Mouse (Mus musculus): ENCODE measurements around the gene Vezt. TPM values are rescaled to one million over a fixed set of nuclear protein-coding genes. Genes with fewer than 3 reads are reported as not detected.

Vezt gene
- polyA plus RNA-seq, 1 experiment from 2014 or later = 12.9 TPM

DNA sequence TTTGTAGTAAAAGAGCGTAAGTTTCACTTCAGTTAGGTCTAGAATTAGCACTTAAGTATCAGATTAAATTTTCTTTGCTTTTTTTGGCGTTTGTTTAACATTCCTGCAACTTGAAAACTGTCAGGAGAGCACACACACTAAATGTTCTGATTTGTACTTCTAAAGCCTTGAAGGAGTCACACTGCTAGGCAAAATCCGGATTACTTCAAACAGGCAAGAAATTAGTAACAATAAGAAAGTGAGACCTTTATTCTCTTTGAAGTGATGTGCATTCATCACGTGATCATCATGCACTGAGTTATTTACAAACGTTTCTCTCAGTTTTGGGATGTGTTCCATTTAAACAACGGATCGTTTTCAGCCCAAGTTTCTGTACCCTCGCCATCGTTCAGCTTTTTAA lies 1.6 kb upstream of the Vezt start:
- Histone ChIP-seq H3K9me3 (replicated peaks) (no peaks in the 10 kb centered on the region), H3K36me3 (replicated peaks) (no peaks in the 10 kb centered on the region), H3K4me2 (peak overlapping the region; percentile 69), H3K9ac (peak overlapping the region; percentile 81; the same call in 1 of the 2 replicates), H3K4me1 (replicated peaks) (peaks cover 35% of the 10 kb centered on the region), H3K27me3 (no peaks in the 10 kb centered on the region), H3K4me3 (replicated peaks) (peak overlapping the region; percentile 72), H3K27ac (replicated peaks) (no peak overlapping the region)
- ATAC-seq (ENCODE audit: insufficient read depth) = no peak
- WGBS (ENCODE audit: insufficient replicate concordance) = 41% methylated on average over 9 of the region's 9 CpGs

DNA sequence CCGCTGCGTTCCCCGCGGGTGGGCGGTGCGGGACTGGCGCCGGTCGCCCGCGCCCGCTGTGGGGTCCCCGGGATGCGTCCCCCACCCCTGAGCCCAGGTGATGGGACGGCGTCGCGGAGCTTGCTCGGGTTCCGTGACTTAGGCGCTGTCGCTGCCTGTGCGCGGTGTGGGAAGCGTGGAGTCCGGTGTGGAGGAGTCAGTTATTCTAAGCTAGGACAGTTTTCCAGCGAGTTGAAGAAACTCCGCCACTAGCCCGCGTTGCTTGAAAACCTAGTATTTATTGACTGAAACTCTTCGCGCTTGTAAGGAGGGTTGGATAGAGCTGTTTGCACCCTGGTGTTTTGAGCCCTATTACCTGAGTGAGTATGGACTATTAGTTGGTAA lies 750 bp upstream of the Vezt start:
- peak overlapping the region; percentile 69 for H3K4me2 ChIP-seq
- H3K4me1 ChIP-seq (replicated peaks) = peaks cover 35% of the 10 kb centered on the region
- WGBS (ENCODE audit: insufficient replicate concordance) = under 1% methylated on average over 32 of the region's 32 CpGs
- no peaks in the 10 kb centered on the region for H3K36me3 ChIP-seq (replicated peaks)
- H3K27me3 ChIP-seq = no peaks in the 10 kb centered on the region
- H3K27ac ChIP-seq (replicated peaks) = peak overlapping the region; percentile 84
- peak; percentile 9 for ATAC-seq (ENCODE audit: insufficient read depth)
- peak overlapping the region; percentile 81 for H3K9ac ChIP-seq
- H3K9me3 ChIP-seq (replicated peaks) = no peaks in the 10 kb centered on the region
- peak overlapping the region; percentile 72 for H3K4me3 ChIP-seq (replicated peaks)

DNA sequence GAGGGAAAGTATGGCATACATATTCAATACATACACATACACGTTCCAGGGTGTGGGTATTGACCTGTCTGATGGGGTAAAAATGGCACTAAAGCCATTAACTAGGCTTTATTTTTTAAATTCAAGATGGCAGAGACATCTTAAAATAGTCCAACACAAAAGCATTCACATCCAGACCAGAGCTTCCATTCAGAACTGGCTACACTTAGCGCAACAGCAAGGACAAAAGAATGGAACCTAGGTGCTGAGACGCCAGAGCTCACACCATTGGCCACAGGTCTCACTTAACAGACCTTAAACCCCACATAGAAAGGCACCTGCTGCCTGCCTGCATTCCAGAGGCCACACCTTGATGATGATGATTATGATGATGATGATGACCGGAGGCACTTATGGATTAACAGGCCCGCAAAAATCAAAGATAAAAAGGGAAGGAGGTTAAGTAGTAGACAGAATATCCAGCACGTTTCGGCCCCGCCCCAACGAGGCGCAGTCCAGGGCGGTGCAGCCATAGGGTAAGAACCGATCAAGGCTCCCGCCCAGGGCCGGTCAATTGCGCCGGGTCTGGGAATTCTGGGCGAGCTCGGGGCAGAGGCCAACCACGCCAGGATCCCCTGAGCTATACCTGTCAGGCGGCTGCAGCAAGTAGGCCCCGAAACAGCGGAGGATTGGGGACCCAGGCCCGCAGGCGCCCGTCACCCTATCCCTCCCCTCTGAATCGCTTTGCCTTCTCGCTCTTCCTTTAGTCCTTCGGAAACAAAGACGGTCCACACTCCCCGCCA lies 550 bp downstream of the Vezt start:
- peak overlapping the region; percentile 87 for H3K4me2 ChIP-seq
- peak overlapping the region; percentile 87 for H3K9ac ChIP-seq
- peak overlapping the region; percentile 72 for H3K4me3 ChIP-seq (replicated peaks)
- peaks cover under 1% of the 10 kb centered on the region; the same call in 1 of the 2 replicates for H3K36me3 ChIP-seq (replicated peaks)
- peaks cover 32% of the 10 kb centered on the region for H3K4me1 ChIP-seq (replicated peaks)
- H3K9me3 ChIP-seq (replicated peaks) = no peaks in the 10 kb centered on the region
- ATAC-seq (ENCODE audit: insufficient read depth) = peak; percentile 83
- no peaks in the 10 kb centered on the region for H3K27me3 ChIP-seq
- WGBS (ENCODE audit: insufficient replicate concordance) = 1% methylated on average over 30 of the region's 30 CpGs
- H3K27ac ChIP-seq (replicated peaks) = peak overlapping the region; percentile 84

DNA sequence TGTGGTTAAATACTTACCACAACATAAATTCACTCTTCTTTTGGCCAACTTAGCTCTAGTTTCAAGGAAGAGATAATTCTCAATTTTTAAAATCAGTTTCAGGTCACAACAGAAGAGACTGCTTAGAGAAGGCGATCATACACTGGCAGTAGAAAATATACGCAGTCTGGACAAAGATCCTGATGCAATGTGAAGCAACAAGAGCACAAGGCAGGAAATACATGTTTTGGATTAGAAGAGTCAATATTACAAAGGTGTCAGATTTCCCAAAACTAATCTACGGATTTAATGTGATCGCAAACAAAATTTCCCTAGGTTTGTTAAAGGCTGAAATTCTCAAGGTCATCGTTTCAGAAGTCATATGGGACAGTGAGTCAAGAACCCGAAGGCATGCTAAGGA lies 4.5 kb downstream of the Vezt start:
- no peaks in the 10 kb centered on the region for H3K9me3 ChIP-seq (replicated peaks)
- H3K4me2 ChIP-seq = no peak overlapping the region
- H3K4me1 ChIP-seq (replicated peaks) = peaks cover 16% of the 10 kb centered on the region
- H3K36me3 ChIP-seq (replicated peaks) = peaks cover 9% of the 10 kb centered on the region; the same call in 1 of the 2 replicates
- no peak overlapping the region for H3K27ac ChIP-seq (replicated peaks)
- no peaks in the 10 kb centered on the region for H3K27me3 ChIP-seq
- H3K9ac ChIP-seq = no peak overlapping the region
- WGBS (ENCODE audit: insufficient replicate concordance) = 87% methylated on average over 6 of the region's 6 CpGs
- H3K4me3 ChIP-seq (replicated peaks) = no peak overlapping the region
- no peak for ATAC-seq (ENCODE audit: insufficient read depth)

DNA sequence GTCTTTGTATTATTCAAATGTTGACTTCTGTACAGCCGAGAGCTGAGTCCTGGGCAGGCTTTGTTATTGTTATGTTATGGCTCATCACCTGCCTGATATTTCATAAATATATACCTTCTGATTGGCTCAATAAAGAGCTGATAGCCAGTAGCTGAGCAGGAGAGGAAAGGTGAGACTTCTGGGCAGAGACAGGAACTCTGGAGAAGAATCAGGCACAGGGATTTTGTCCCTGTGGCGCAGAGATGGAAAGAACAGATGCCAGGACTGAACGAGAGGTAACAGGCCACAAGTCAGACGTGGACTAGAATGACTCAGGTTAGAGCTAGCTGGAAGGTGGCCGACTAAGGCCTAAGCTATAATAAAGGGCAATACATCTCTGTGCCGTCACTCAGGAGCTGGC lies 7.1 kb downstream of the Vezt start:
- ATAC-seq (ENCODE audit: insufficient read depth) = no peak
- H3K27me3 ChIP-seq = no peaks in the 10 kb centered on the region
- no peak overlapping the region for H3K9ac ChIP-seq
- H3K4me1 ChIP-seq (replicated peaks) = no peaks in the 10 kb centered on the region; the same call in 1 of the 2 replicates
- H3K36me3 ChIP-seq (replicated peaks) = peaks cover 9% of the 10 kb centered on the region; the same call in 1 of the 2 replicates
- no peak overlapping the region for H3K4me2 ChIP-seq
- no peak overlapping the region for H3K27ac ChIP-seq (replicated peaks)
- WGBS (ENCODE audit: insufficient replicate concordance) = 70% methylated on average over 6 of the region's 6 CpGs
- no peak overlapping the region for H3K4me3 ChIP-seq (replicated peaks)
- H3K9me3 ChIP-seq (replicated peaks) = no peaks in the 10 kb centered on the region

DNA sequence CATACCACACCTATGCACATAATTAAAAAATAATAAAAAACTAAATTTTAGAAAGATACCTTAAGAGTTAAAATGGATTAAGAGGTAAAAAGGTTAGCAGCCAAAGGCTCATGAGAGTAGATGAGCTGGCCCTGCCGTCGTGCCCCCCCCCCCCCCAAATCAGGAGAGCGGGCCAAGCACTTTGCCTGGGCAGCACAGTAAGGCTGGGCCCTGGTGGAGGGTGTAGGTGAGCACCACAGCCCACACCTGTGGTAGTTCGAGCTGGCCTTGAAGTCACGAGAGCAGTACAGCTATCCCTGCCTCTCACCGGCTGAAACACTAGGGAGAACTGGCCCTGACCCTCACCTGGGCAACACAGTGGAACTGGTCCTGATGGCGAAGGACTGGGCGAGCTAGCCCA lies 10.5 kb downstream of the Vezt start:
- Histone ChIP-seq H3K9ac (no peak overlapping the region), H3K4me3 (replicated peaks) (no peak overlapping the region), H3K4me2 (no peak overlapping the region), H3K4me1 (replicated peaks) (peaks cover 14% of the 10 kb centered on the region), H3K9me3 (replicated peaks) (no peaks in the 10 kb centered on the region), H3K27ac (replicated peaks) (no peak overlapping the region), H3K36me3 (replicated peaks) (peaks cover 8% of the 10 kb centered on the region; the same call in 1 of the 2 replicates), H3K27me3 (no peaks in the 10 kb centered on the region)
- 81% methylated on average over 8 of the region's 8 CpGs for WGBS (ENCODE audit: insufficient replicate concordance)
- ATAC-seq (ENCODE audit: insufficient read depth) = no peak

DNA sequence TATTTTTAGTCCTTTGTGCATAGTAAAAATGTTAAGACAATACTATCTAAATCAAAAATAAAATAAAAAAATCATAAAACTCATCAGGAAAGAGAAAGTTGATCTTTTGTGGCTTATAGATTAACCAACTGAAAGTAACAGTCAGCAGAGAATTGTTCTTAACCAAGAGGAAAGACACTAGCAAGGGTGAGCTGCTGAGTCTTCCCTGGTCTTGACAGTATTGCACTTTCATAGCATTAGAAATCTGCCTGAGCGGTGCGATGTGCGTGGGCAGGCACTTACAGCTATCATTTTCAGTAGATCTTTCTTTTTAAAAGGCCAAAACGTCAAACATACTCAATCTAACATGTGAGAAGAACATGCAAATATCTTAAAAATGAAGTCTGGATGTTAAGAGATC lies 14.6 kb downstream of the Vezt start:
- Histone ChIP-seq H3K4me3 (replicated peaks) (no peak overlapping the region; the same call in 1 of the 2 replicates), H3K36me3 (replicated peaks) (no peaks in the 10 kb centered on the region; the same call in 1 of the 2 replicates), H3K9ac (no peak overlapping the region), H3K27me3 (no peaks in the 10 kb centered on the region), H3K4me1 (replicated peaks) (peaks cover 25% of the 10 kb centered on the region), H3K4me2 (peak overlapping the region; percentile 42), H3K27ac (replicated peaks) (peak overlapping the region; percentile 78), H3K9me3 (replicated peaks) (no peaks in the 10 kb centered on the region)
- WGBS (ENCODE audit: insufficient replicate concordance) = 83% methylated on average over 4 of the region's 4 CpGs
- ATAC-seq (ENCODE audit: insufficient read depth) = no peak

DNA sequence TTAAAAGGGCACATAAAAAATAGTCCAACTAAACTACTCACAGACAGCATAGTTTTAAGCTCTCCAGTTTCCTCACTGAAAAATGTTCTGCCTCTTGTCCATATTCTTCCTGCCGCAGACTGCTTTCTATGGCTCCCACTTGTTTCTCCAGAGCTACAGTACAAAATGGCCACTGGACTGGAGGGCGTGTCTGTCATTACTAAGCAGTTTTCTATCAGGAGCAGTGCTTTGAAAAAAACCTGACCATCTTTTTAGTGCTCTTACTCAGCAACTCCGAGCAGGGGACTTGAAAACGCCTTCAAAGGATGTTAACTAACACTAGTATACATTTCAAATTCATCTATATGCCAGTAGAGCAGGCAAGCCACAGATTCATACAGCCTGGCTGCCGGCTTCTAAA lies 15.0 kb downstream of the Vezt start:
- Histone ChIP-seq H3K9ac (no peak overlapping the region), H3K4me3 (replicated peaks) (peak overlapping the region; percentile 32), H3K9me3 (replicated peaks) (no peaks in the 10 kb centered on the region), H3K4me2 (peak overlapping the region; percentile 42), H3K36me3 (replicated peaks) (no peaks in the 10 kb centered on the region; the same call in 1 of the 2 replicates), H3K4me1 (replicated peaks) (peaks cover 25% of the 10 kb centered on the region), H3K27me3 (no peaks in the 10 kb centered on the region), H3K27ac (replicated peaks) (peak overlapping the region; percentile 78)
- 47% methylated on average over 5 of the region's 5 CpGs for WGBS (ENCODE audit: insufficient replicate concordance)
- peak; percentile 81 for ATAC-seq (ENCODE audit: insufficient read depth)

DNA sequence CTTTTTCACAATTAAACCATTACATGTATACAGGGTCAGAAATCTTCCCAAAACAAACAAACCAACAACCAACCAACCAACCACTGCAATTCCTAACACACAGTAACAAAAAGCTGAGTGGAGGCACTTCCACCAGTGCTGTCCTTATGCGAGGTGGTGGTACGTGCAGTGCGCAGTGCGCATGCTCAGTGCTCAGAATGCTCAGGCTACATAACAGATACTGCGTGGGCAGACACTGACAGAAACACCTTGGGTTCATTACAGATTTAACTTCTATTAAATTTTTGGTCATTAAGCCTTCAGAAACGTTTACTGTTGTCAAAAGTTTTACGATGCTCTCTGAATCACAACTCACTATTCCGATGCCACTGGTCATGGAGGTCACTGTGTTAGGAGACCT lies 18.2 kb downstream of the Vezt start:
- H3K27ac ChIP-seq (replicated peaks) = no peak overlapping the region
- ATAC-seq (ENCODE audit: insufficient read depth) = no peak
- WGBS (ENCODE audit: insufficient replicate concordance) = 91% methylated on average over 8 of the region's 8 CpGs

DNA sequence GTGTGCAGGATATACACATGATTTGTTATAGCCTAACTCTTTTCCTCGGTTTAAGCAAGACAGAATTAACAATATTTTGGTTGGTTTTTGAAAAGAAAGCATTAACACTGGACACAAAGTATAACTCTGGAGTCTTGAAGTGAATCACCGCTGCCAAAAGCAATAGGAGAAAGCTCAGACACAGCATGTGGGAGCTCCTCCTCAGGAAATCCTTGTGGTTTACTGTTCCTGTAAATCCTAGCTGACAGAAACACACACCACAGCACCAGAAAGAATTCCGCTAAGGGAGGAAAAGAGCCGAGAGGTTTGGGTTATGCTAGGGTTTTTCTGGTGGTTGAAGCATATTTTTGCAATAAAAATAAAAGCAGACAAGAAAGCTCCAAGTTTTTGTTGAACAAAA lies 21.4 kb downstream of the Vezt start:
- Histone ChIP-seq H3K27me3 (no peaks in the 10 kb centered on the region), H3K4me3 (replicated peaks) (no peak overlapping the region), H3K9ac (no peak overlapping the region), H3K4me2 (no peak overlapping the region), H3K27ac (replicated peaks) (no peak overlapping the region), H3K36me3 (replicated peaks) (no peaks in the 10 kb centered on the region), H3K9me3 (replicated peaks) (no peaks in the 10 kb centered on the region), H3K4me1 (replicated peaks) (peaks cover 9% of the 10 kb centered on the region; the same call in 1 of the 2 replicates)
- ATAC-seq (ENCODE audit: insufficient read depth) = no peak
- 39% methylated on average over 4 of the region's 4 CpGs for WGBS (ENCODE audit: insufficient replicate concordance)

More for the DNA sequence above, 18.2 kb downstream of the Vezt start:
- no peaks in the 10 kb centered on the region for H3K27me3 ChIP-seq
- H3K4me2 ChIP-seq = no peak overlapping the region
- no peak overlapping the region for H3K4me3 ChIP-seq (replicated peaks)
- H3K9me3 ChIP-seq (replicated peaks) = no peaks in the 10 kb centered on the region
- no peaks in the 10 kb centered on the region for H3K36me3 ChIP-seq (replicated peaks)
- H3K4me1 ChIP-seq (replicated peaks) = peaks cover 25% of the 10 kb centered on the region
- no peak overlapping the region for H3K9ac ChIP-seq

DNA sequence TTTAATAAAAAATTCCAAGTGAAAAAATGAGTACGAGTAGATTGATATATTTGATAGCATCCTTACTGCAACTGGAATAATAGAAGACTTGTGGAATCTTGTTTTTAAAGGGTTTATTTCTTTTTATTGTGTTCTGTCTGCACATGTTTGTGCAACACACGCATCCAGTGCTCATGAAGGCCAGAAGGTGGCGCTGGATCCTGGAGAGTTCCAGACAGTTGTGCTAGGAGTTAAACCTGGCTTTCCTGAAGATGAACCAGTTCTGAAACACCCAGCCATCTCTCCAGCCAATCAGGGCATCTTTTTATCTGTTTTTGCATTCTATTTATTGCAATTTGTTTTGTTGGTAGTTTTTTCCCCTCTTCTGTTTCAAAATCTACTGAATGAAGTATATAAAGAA lies 22.4 kb downstream of the Vezt start:
- Histone ChIP-seq H3K27me3 (no peaks in the 10 kb centered on the region), H3K27ac (replicated peaks) (no peak overlapping the region), H3K4me3 (replicated peaks) (no peak overlapping the region), H3K36me3 (replicated peaks) (no peaks in the 10 kb centered on the region), H3K9ac (no peak overlapping the region), H3K4me1 (replicated peaks) (peaks cover 8% of the 10 kb centered on the region; the same call in 1 of the 2 replicates), H3K9me3 (replicated peaks) (no peaks in the 10 kb centered on the region), H3K4me2 (no peak overlapping the region)
- no peak for ATAC-seq (ENCODE audit: insufficient read depth)
- 26% methylated on average over 3 of the region's 3 CpGs for WGBS (ENCODE audit: insufficient replicate concordance)
